Mouse (Mus musculus) liver, postnatal 0 days (tissue): ENCODE measurements around the gene Nek6. TPM values are rescaled to one million over a fixed set of nuclear protein-coding genes. Genes with fewer than 3 reads are reported as not detected.
A peak's percentile ranks its signal among the peaks of the same experiment; 100 is the strongest.

Experiments used
- ATAC-seq: fragments of 200-750 bp; cut with Nextera tagmentation; 2 replicates; pipeline ENCODE4 v1.8.0; 2017; ENCODE audit warnings: mild to moderate bottlenecking, moderate library complexity
- DNase-seq: peaks from one replicate; pipeline ENCODE4 v3.0.0-alpha.2; 2016
- H3K27ac ChIP-seq: fragments of 300-500 bp; sonication (generic); 2 replicates; pipeline ENCODE4 v1.5.1; 2014; ENCODE audit warnings: antibody characterized with exemption, moderate library complexity, mild to moderate bottlenecking, low read depth
- H3K27me3 ChIP-seq: fragments of 300-500 bp; sonication (generic); 2 replicates; pipeline ENCODE4 v1.6.1; 2014; ENCODE audit warnings: low read length, control low read depth, mixed read lengths; ENCODE audit not compliant: insufficient read depth
- H3K36me3 ChIP-seq: fragments of 300-500 bp; sonication (generic); replicated peaks from 2 replicates; pipeline ENCODE4 v1.6.1; 2014; ENCODE audit warnings: mild to moderate bottlenecking, control low read depth, low read length, moderate library complexity, mixed read lengths; ENCODE audit not compliant: insufficient read depth
- H3K4me1 ChIP-seq: fragments of 300-500 bp; sonication (generic); 2 replicates; pipeline ENCODE4 v1.6.1; 2014; ENCODE audit warnings: antibody characterized with exemption, mild to moderate bottlenecking, control low read depth; ENCODE audit not compliant: insufficient read depth
- H3K4me2 ChIP-seq: fragments of 300-500 bp; sonication (generic); 2 replicates; pipeline ENCODE4 v1.6.1; 2014; ENCODE audit warnings: low read depth, mild to moderate bottlenecking, low read length, moderate library complexity, mixed read lengths
- H3K4me3 ChIP-seq: fragments of 300-500 bp; sonication (generic); 2 replicates; pipeline ENCODE4 v1.5.1; 2014; ENCODE audit warnings: low read depth, low read length
- H3K9ac ChIP-seq: fragments of 300-500 bp; sonication (generic); replicated peaks from 2 replicates; pipeline ENCODE4 v1.6.1; 2014; ENCODE audit warnings: mild to moderate bottlenecking, moderate library complexity
- H3K9me3 ChIP-seq: fragments of 300-500 bp; sonication (generic); 2 replicates; pipeline ENCODE4 v1.6.1; 2016; ENCODE audit warnings: mild to moderate bottlenecking, control low read depth, low read length, mixed read lengths
- CTCF ChIP-seq: sonication (generic); IDR thresholded peaks from 2 replicates; pipeline ENCODE4 v1.5.1; 2016; ENCODE audit warnings: antibody characterized with exemption, low read depth
- EP300 ChIP-seq: IDR thresholded peaks from 2 replicates; pipeline ENCODE4 v1.6.1; 2016; ENCODE audit warnings: antibody characterized with exemption, low read depth, mild to moderate bottlenecking
- WGBS: fragments of 180-500 bp; shearing (Covaris S2); extraction: QIAGEN DNeasy Blood & Tissue Kit; methylation state at CpG from one replicate; pipeline ENCODE4 v1.1.7; 2014; ENCODE audit not compliant: insufficient replicate concordance; 5-methylcytosine and 5-hydroxymethylcytosine counted together
- polyA plus RNA-seq: library from polyadenylated mRNA; unstranded; fragments of >200 nt; fragmentation: Nextera tagmentation; extraction: Ambion mirVana; gene quantifications from 2 replicates; pipeline ENCODE4 v1.2.1, GENCODE M21; 2015

Nek6 gene
- 30.6 and 39.7 TPM in 2 replicates for polyA plus RNA-seq

DNA sequence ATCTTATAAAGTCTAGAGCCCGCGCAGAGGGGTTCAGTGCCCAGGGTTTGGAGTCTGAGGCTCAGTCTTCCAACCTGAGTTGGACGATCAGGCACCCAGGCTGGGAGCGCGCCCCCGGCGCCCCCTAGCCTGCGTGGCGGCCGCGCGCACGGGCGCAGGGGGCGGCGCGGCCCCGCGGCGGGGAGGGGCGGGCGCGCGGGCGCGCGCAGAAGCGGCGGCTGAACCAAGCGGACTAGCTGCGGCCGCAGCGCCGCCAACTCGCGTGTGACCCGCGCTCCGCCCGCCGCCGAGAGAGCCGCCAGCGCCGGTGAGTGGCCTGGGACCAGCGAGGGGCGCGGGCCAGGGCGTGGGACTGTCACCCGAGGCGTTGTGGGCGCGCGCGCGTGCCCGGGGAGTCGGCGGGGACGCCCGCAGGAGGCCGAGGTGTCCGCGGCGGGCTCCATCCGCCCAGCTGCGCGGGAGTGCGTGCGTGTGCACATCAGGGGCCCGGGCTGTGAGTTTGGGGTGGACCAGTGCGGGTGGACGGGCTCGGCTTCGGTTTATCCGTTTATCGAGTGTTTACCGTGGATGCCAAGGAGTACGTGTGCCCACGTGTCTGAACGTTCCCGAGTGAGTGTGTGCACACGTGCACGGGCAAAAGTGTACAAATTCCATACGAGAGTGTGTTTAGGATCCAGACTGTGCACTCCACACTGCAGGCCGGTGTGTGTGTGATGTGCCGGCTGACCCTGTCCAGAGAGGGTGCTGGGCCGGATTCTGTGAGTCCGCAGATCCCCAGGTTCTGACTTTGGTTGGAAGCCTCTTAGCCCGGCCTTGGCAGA, at the start of gene Nek6:
Gene Nek6, plus strand, starts transcription at position 157 of the 821 bp plus-strand sequence.
- DNase-seq = peak; percentile 79
- WGBS = 3% methylated on average over 82 of the region's 90 CpGs

DNA sequence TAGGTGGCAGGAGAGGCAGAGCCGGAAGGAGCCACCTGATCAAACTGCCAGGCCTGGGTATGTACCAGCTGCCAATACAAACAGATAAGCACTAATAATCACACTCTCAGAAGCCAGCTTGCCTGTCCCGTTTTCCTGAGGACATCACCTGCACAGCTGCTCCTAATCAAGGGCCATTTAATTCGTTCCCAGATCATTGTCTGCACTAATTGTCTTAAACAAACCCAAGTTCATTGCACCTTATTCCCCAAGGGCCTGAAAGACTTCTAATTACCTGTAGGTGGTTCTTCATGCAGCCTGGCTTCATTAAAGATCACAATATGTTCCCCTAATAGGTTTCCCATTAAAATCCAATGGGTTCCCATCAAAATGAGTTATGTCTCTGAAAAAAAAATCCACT, 49.1 kb upstream of the Nek6 start:
- 64% methylated on average over 3 of the region's 3 CpGs for WGBS
- ATAC-seq = no peak
- TF ChIP-seq CTCF (no peak), EP300 (no peak)

More for the DNA sequence above, at the start of gene Nek6:
- Histone ChIP-seq H3K36me3 (no peaks in the 10 kb centered on the region), H3K4me1 (peaks cover 35% of the 10 kb centered on the region), H3K4me3 (peak within 1 kb of the TSS; percentile 79), H3K9ac (peak within 1 kb of the TSS; percentile 73), H3K27me3 (no peaks in the 10 kb centered on the region), H3K4me2 (peak within 1 kb of the TSS; percentile 88), H3K9me3 (no peaks in the 10 kb centered on the region), H3K27ac (peak within 1 kb of the TSS; percentile 89)
- TF ChIP-seq EP300 = no peak
- TF ChIP-seq CTCF = no peak
- peak; percentile 75 for ATAC-seq

DNA sequence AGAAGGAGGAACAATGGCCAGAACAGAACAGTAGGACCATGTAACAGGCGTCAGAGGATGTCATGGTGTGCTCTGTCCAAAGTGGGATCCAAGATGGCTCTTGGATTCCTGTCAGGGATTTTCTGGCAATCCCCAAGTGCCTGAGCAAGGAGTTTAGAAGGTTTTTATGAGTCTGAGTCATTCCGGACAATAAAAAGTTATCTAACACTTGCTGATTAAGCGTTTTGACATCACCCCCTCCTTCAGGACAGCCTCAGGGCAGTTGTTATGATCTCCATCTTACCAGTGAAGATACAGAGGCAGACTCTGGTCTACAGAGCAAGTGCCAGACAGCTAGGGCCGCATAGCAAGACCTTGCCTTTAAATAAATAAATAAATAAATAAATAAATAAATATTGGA, 42.6 kb upstream of the Nek6 start:
- H3K9me3 ChIP-seq = no peaks in the 10 kb centered on the region
- H3K4me3 ChIP-seq = no peak overlapping the region
- peaks cover 22% of the 10 kb centered on the region for H3K4me1 ChIP-seq
- TF ChIP-seq CTCF (no peak), EP300 (no peak)
- no peaks in the 10 kb centered on the region for H3K36me3 ChIP-seq
- no peak overlapping the region for H3K4me2 ChIP-seq
- WGBS = 77% methylated on average over 4 of the region's 4 CpGs
- ATAC-seq = no peak
- no peaks in the 10 kb centered on the region for H3K27me3 ChIP-seq
- H3K27ac ChIP-seq = no peak overlapping the region
- H3K9ac ChIP-seq = no peak overlapping the region
- DNase-seq = no peak

More for the DNA sequence above, 49.1 kb upstream of the Nek6 start:
- no peak overlapping the region for H3K9ac ChIP-seq
- H3K27ac ChIP-seq = no peak overlapping the region
- H3K9me3 ChIP-seq = no peaks in the 10 kb centered on the region
- H3K27me3 ChIP-seq = no peaks in the 10 kb centered on the region
- no peak overlapping the region for H3K4me3 ChIP-seq
- H3K4me1 ChIP-seq = peaks cover 9% of the 10 kb centered on the region
- no peaks in the 10 kb centered on the region for H3K36me3 ChIP-seq
- H3K4me2 ChIP-seq = no peak overlapping the region
- DNase-seq = no peak

DNA sequence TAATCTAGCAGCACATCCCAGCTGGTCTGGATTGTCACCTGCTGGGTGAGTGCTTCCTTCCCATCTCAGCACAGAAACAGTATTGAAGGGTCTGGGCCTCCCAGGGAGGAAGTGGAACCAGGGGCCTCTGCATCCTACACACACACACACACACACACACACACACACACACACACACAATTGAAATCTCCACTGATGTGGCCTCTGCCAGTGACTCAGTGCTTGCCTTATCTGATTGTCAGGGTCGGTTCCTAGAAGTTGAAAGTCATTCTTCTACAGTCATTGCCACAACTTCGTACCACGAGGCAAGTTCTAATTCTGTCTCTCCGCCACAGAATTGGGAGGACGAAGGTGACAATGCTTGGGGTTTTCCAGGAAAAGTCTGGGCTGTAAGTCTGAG, 39.7 kb upstream of the Nek6 start:
- no peak for TF ChIP-seq EP300
- TF ChIP-seq CTCF = no peak
- Histone ChIP-seq H3K4me3 (no peak overlapping the region), H3K9ac (no peak overlapping the region), H3K9me3 (no peaks in the 10 kb centered on the region), H3K4me2 (no peak overlapping the region), H3K4me1 (peaks cover 19% of the 10 kb centered on the region), H3K27me3 (no peaks in the 10 kb centered on the region), H3K27ac (no peak overlapping the region), H3K36me3 (no peaks in the 10 kb centered on the region)
- ATAC-seq = peak; percentile 18; the same call in 1 of the 2 replicates
- WGBS = 43% methylated on average over 5 of the region's 5 CpGs
- DNase-seq = no peak

DNA sequence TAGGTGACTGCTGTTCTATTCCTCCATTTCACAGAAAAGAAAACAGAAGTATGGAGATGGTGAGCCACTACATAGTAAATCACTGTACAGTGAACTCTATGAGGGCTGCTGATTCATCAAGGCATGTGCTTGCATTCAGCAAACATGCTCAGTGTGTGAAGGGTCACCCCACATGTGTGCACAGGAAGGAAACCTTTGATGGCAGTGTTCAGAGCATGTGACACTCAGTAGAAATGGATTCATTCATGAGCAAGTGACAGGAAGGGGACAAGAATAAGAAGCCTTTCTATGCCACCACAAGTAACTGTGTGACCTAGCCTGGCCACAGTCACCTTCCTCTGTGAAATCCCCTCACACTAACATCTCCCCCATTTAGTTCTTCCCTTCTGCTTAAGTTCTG, 38.6 kb upstream of the Nek6 start:
- no peak overlapping the region for H3K4me2 ChIP-seq
- TF ChIP-seq CTCF (no peak), EP300 (0 out of 2 replicates have a peak, but pooled peaks have one; percentile 38)
- H3K36me3 ChIP-seq = no peaks in the 10 kb centered on the region
- H3K4me1 ChIP-seq = peaks cover 19% of the 10 kb centered on the region
- no peaks in the 10 kb centered on the region for H3K9me3 ChIP-seq
- H3K4me3 ChIP-seq = no peak overlapping the region
- ATAC-seq (peak; percentile 97), DNase-seq (peak; percentile 47)
- H3K27ac ChIP-seq = peak overlapping the region; percentile 52; the same call in 1 of the 2 replicates
- no peak overlapping the region for H3K9ac ChIP-seq
- no peaks in the 10 kb centered on the region for H3K27me3 ChIP-seq

DNA sequence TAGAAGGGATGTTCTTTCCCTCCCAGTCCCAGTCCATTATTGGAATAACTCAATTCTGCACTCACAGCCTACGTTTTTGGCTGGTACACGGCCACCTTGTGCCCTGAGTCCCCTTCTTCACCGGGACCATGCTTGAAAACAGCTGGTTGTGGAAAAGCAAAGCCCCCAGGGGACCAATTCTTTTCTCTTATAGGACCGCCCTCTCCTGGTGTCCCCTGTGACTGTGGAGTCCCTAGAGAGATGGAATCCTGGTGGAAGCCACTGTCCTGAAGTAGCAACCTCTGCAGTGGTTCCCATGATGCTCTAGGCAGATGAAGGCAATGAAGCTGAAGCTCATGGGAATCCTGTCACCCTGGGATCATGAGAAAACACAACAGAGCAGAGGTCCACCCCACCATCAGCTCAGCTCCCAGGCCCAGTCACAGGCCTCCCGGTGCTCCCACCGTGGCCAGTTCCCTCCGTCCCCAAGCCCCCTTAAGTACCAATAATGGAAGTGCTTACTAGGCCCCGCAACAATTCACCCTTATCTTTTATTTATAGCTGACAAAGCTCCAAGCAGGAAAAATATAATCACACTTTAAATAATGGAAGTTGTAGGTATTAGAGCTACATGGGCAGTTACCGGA, 34.5 kb upstream of the Nek6 start:
- 81% methylated on average over 9 of the region's 9 CpGs for WGBS
- no peak for TF ChIP-seq EP300
- TF ChIP-seq CTCF = no peak
- ATAC-seq = no peak

More for the DNA sequence above, 34.5 kb upstream of the Nek6 start:
- H3K4me3 ChIP-seq = no peak overlapping the region
- DNase-seq = no peak
- H3K4me1 ChIP-seq = peaks cover 23% of the 10 kb centered on the region
- H3K36me3 ChIP-seq = no peaks in the 10 kb centered on the region
- no peaks in the 10 kb centered on the region for H3K27me3 ChIP-seq
- no peak overlapping the region for H3K9ac ChIP-seq
- H3K4me2 ChIP-seq = no peak overlapping the region
- no peak overlapping the region for H3K27ac ChIP-seq
- no peaks in the 10 kb centered on the region for H3K9me3 ChIP-seq
